Mouse (Mus musculus) lung, adult 18-20 months (tissue): ENCODE data around the gene Ddc.

ENCODE experiments used
- DNase-seq, 2 experiments: peaks; one replicate each; pipeline ENCODE4 v3.0.0; 2022; ENCODE audit warnings: mixed read lengths in 2 of 2

Gene Ddc

GRCm38 (mm10) chr11:11776071-11776821 is 121.7 kb downstream of the Ddc start:
- no peak for DNase-seq

GRCm38 (mm10) chr11:11774893-11775292 is 123.1 kb downstream of the Ddc start:
- DNase-seq: no peak

GRCm38 (mm10) chr11:11774384-11774783 is 123.6 kb downstream of the Ddc start:
- DNase-seq: no peak

GRCm38 (mm10) chr11:11772196-11772595 is 125.7 kb downstream of the Ddc start:
- no peak for DNase-seq

- no peak for DNase-seq
Measured at GRCm38 (mm10) chr11:11770691-11771090, 127.3 kb downstream of the Ddc start.

- DNase-seq: no peak
Measured at GRCm38 (mm10) chr11:11769281-11769680, 128.7 kb downstream of the Ddc start.

GRCm38 (mm10) chr11:11768057-11768456 is 129.9 kb downstream of the Ddc start:
- DNase-seq: no peak

- DNase-seq: no peak
Measured at GRCm38 (mm10) chr11:11766736-11767135, 131.2 kb downstream of the Ddc start.

- peak; percentile 40 to 48 for DNase-seq
Measured at GRCm38 (mm10) chr11:11766105-11766504, 131.8 kb downstream of the Ddc start.

- no peak for DNase-seq
Measured at GRCm38 (mm10) chr11:11765414-11765813, 132.5 kb downstream of the Ddc start.
